Mouse (Mus musculus): ENCODE results near the gene Crtc2. TPM values are rescaled to one million over a fixed set of nuclear protein-coding genes. Genes with fewer than 3 reads are reported as not detected.

The Crtc2 gene
- 62.3 and 94.5 TPM in 2 replicates for total RNA-seq (2023)

DNA sequence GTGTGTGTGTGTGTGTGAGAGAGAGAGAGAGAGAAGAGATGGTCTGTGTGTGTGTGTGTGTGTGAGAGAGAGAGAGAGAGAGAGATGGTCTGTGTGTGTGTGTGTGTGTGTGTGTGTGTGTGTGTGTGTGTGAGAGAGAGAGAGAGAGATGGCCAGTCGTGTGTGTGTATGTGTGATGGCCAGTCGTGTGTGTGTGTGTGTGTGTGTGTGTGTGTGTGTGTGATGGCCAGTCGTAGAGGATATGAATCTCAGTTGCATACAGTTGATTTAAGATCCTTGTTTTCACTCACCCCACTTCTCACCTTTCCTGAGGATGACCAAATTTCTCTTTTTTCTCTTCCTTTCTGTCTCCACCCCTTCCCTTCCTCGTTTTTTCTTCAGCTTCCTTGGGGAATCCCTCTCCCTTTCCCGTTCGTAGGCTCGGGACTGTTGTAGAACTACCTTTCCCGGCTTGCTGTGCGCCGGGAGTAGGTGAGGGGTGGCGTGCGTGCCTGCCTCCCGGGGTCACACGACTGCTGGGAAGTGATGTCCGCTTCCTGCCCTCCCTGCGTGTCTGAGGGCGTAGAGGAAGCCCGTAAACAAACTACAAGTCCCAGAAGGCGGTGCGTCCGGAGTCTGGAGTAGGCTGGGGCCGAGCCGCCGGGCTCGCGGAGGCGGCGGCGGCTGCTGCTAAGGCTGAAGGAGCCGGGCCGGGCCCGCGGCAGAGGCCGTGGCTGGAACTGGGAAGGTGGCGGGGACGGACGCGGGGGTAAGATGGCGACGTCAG, at the start of gene Crtc2:
TSS of gene Crtc2 (plus strand) at position 511 of the 766 bp plus-strand sequence.

DNA sequence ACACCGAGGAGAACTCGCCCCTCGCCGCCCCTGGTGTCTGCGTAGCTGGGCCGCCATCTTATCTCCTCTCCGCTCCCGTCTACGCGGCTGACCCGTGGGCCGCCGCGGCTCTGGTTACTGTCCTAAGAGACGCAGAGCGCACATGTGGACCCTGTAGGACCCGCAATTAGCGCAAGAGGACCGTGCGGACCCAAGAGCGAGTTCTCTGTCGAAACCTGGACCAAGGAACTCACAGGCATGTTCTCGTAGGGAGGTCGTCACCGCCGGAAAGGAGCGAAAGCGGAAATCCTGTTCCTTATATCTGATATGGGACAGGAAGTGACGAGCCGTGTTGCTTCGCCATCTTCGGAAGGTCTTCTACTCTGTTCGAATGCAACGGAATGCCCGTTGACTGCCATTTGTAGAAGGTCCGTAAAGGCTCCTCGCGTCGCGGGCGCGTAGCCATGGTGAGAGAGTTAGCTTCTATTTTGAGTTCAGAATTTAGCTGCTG, 40.5 kb upstream of the Crtc2 start, which contains the start of the genes Rps27 and Rab13:
TSS of gene Rps27 (minus strand) at position 275 of the 490 bp plus-strand sequence.
TSS of gene Rab13 (plus strand) at position 319 of the 490 bp plus-strand sequence.

DNA sequence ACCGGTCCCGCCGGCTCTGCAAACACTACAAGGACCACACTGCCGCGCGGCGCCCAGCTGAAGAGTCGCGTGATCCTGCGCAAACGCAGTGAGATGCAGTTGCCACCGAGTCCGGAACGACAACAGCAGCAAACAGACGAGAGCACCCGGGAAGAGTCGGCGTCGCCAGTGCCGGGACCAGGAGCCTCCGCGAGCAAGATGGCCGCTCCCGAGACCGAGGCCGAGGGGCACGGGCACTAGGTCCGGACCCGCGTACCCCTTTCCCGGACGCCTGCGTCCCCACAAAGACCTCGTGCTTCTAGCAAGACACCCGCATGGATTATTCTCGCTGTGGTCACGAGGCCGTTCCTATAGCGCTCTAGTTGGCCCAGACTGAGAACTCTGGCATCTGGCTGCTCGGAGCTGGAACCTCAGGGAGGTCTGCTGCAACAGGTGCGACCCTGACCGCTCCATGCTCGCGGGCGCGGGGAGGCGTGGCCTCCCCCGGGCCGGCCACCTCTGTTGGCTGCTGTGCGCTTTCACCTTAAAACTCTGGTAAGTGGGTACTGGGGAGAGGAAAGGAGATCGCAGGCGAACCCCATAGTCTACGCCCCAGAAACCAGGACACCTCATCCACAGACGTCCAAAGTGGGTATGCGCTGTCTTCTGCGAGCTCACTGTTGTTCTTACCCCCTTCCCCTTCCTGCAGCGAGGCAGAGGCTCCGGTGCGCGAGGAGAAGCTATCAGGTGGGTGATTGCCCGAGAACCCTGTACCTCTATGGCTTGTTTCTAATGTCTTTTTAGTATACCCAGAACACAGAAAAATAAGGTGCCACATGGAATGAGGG, 22.2 kb upstream of the Crtc2 start, which contains the start of gene Jtb:
TSS of gene Jtb (plus strand) at position 91 of the 827 bp plus-strand sequence.

DNA sequence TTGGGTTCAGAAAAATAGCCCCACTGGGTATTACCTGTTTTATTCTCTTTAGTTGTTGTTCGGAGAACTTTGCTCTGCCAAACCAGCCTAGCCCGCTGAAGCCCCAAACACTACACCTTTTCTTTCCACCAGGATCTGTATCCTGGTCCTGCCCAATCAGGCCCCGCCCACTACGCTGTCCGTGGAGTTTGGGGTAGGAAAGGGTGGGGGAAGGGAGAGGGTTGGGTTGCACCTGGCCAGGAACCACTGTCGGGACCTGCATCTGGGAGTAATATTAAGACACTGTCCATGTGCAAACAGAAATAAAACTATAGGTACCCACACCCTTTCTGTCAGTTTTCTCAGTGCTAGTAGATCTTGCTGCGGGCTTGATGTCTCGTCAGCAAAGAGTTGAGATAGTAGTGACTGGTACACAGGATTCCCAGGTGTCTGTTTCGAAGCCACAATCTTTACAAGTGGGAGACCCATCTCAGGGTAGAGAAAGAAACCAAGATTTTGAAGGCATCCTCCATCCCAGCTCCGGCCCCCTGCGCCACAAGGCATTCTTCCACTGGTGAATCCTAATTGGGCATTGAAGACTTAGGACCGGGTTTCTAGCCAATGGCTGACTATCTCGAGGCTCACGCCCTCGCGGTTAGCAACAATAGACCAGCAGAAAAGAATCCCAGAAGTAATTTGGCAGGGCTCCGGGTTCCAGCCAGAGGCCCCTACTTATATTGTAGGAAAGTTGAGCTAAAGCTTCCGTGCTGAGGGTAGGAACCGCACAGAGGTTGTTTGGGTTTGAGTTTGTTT, 10.8 kb upstream of the Crtc2 start, which contains the start of gene Creb3l4:
TSS of gene Creb3l4 (minus strand) at position 529 of the 792 bp plus-strand sequence.

DNA sequence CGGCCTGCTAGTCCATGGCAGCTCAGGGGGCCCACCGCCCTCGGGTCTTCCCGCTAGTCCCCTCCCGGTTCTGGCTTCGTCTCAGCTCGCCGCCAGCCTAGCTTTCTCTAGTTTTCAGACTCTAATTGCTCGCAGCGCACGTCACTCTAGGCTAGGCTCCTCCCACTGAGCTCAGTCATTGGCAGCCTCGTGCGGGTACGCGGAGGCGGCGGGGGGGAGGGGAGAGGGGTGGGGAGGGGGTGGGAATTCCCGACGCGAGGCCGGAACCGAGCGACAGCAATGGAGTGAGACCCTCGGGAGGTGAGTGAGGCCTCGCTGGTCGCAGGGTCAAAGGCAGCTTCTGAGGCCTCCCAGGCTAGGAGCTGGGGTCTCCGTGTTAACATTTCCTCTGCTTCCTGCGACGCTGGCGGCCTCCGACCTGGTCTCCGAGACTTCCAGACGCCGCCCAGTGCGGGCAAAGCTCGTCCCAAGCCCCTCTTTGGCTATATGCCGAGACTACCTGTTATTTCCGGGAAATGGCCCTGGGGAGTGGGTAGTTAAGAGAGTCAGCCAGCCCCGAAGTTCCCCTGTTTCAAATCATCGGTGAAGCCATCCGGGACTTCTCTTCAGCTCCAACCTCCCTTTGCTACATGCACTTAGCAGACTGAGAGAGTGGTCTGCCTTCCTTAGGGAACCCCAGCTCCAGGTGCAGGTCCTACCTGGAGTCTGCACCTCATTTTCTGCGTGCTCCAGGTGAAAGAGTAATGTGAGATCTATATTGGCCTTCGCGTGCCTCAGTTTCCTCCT, 5.8 kb upstream of the Crtc2 start, which contains the start of gene Slc39a1:
TSS of gene Slc39a1 (plus strand) at position 213 of the 786 bp plus-strand sequence.

DNA sequence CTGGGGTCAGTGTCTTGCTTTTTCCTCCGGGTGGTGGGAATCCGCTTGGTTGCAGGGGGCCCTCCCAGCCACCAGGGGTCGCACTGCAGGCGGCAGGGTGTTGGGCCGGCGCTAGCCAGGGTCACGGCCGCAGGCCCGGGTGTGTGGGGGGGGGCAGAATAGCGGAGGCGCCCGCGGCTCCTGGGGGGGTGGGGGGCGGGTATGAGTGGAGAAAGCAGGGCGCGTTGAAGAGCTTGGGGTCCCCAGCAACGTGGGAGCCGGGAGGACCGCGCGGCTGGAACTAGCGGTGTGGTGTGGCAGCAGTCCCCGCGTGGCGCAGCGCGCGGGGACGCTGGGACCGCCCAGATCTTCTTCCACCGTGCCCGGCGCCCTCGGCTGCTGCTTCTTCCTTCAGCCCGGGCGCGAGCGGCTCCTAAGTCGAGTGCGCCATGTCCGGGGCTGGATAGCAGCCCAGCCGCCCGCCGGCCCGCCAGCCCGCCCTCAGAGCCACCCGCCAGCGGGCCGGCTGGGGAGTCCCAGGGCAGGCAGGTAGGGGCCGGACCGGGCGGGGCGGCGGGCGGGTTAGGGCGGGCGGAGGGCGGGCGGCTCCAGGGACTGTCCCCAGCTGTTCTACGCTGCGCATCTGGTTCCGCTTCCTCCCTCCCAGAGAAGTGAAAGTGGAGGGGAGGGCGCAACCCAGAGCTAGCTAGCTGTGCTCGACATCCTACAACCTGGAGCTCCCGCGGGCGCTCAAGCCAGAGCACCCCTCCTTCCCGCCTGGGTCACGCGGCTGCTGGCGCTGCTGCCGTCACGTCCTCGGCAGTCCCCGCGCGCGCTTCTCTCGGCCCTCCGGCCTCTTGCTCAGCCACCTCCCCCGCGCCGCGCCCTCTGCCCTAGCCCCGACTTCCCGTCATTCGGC, 11.3 kb downstream of the Crtc2 start, which contains the start of gene Dennd4b:
TSS of gene Dennd4b (plus strand) at position 152 of the 898 bp plus-strand sequence.

DNA sequence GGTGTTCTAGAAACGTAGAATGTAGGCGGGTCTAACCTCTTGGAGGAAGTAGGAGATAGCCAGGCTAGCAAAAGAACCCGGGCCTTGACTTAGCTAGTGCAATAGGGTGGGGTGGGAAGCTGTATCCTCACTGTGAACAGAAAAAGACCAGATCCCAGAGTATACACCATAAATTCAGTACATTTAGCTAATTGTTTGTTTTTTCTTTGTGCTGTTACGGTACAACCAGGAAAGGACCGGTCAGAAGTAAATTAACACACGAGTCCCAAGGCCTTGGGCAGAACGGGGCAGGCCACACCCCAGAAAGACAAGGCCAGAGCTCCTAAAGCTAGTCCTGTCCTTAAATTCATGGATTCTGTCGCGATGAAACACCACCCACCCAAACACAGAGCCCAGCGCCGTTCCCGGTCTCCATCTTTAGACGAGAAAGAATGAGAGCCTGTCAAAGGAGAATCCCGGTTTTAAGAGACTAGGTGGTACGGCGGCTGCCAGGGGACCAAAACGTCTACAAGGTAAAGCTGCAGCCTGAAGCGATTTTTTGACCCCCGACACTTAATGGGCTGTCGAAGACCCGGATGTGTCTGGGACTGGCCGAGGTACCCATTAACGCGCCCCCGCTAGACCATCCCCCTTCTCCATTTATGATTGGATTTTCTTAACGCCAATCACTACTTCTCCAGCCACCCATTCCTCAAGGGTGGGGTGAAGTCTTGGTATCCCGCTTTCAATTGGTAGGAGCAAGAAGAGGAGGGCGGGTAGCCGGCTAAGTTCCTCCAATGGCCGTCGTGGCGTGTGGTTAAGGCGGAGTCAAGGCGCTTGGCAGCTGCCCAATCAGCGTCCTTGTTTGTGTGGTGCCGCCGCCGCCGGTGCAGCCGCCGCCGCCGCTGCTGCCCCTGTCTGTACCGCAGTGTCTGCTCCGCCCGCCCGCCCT, 38.6 kb downstream of the Crtc2 start, which contains the start of gene Gatad2b:
TSS of gene Gatad2b (plus strand) at position 834 of the 931 bp plus-strand sequence.

Other genes starting within 250 kb of the Crtc2 start
- 50.8 and 58.4 TPM in 2 replicates for gene 4933434E20Rik, start 202.5 kb upstream of the Crtc2 start, total RNA-seq (2023)
- 142 and 164 TPM in 2 replicates for gene Ubap2l, start 201.5 kb upstream of the Crtc2 start, total RNA-seq (2023)
- 990 and 1,148 TPM in 2 replicates for gene Tpm3, start 181.5 kb upstream of the Crtc2 start, total RNA-seq (2023)
- 0.76 and 0.79 TPM in 2 replicates for gene Nup210l, start 150.0 kb upstream of the Crtc2 start, total RNA-seq (2023)
- 872 and 1,486 TPM in 2 replicates for gene Rps27, start 40.5 kb upstream of the Crtc2 start, total RNA-seq (2023)
- gene Rab13, start 40.5 kb upstream of the Crtc2 start, total RNA-seq (2023), result 2.4 and 2.6 TPM in 2 replicates
- 20.7 and 36.7 TPM in 2 replicates for gene Jtb, start 22.6 kb upstream of the Crtc2 start, total RNA-seq (2023)
- not detected in 2 replicates for gene Creb3l4, start 10.7 kb upstream of the Crtc2 start, total RNA-seq (2023)
- gene Slc39a1, start 6.0 kb upstream of the Crtc2 start, total RNA-seq (2023), result 17.6 and 21.6 TPM in 2 replicates
- gene Dennd4b, start 11.0 kb downstream of the Crtc2 start, total RNA-seq (2023), result 55.9 and 71.7 TPM in 2 replicates
- 67.4 and 68.3 TPM in 2 replicates for gene Gatad2b, start 39.0 kb downstream of the Crtc2 start, total RNA-seq (2023)
- gene Slc27a3, start 135.8 kb downstream of the Crtc2 start, total RNA-seq (2023), result 0.50 and 0.76 TPM in 2 replicates
- gene Ints3, start 179.5 kb downstream of the Crtc2 start, total RNA-seq (2023), result 40.4 and 44.8 TPM in 2 replicates
- gene Npr1, start 211.7 kb downstream of the Crtc2 start, total RNA-seq (2023), result 0.69 TPM in 1 of 2 replicates, not detected in the other
- gene Ilf2, start 222.0 kb downstream of the Crtc2 start, total RNA-seq (2023), result 56.3 and 69.0 TPM in 2 replicates
- 31.8 and 36.7 TPM in 2 replicates for gene Snapin, start 236.9 kb downstream of the Crtc2 start, total RNA-seq (2023)

Data from neutrophil, adult 65 days (primary cell).